Mouse (Mus musculus) kidney, embryonic 16.5 days (tissue): ENCODE data around the gene Zfp385b. TPM values are rescaled to one million over a fixed set of nuclear protein-coding genes. Genes with fewer than 3 reads are reported as not detected.

Experiments used
- ATAC-seq: fragments of 200-750 bp; cut with Nextera tagmentation; 2 replicates; pipeline ENCODE4 v1.8.0; 2017; ENCODE audit warnings: moderate TSS enrichment; ENCODE audit not compliant: low FRiP score, low TSS enrichment
- H3K27ac ChIP-seq: fragments of 300-500 bp; sonication (generic); 2 replicates; pipeline ENCODE4 v1.5.1; 2014; ENCODE audit warnings: low read length
- H3K27me3 ChIP-seq: fragments of 300-500 bp; sonication (generic); 2 replicates; pipeline ENCODE4 v1.6.1; 2014; ENCODE audit warnings: low read length, control low read depth, mixed read lengths; ENCODE audit not compliant: insufficient read depth
- H3K36me3 ChIP-seq: fragments of 300-500 bp; sonication (generic); 2 replicates; pipeline ENCODE4 v1.6.1; 2014; ENCODE audit warnings: low read length, control low read depth, mixed read lengths; ENCODE audit not compliant: insufficient read depth
- H3K4me1 ChIP-seq: fragments of 300-500 bp; sonication (generic); 2 replicates; pipeline ENCODE4 v1.6.1; 2014; ENCODE audit warnings: low read length, control low read depth, mixed read lengths; ENCODE audit not compliant: insufficient read depth
- H3K4me2 ChIP-seq: fragments of 300-500 bp; sonication (generic); replicated peaks from 2 replicates; pipeline ENCODE4 v1.6.1; 2014; ENCODE audit warnings: low read depth, low read length
- H3K4me3 ChIP-seq: fragments of 300-500 bp; sonication (generic); 2 replicates; pipeline ENCODE4 v1.5.1; 2014; ENCODE audit warnings: mild to moderate bottlenecking, low read length
- H3K9ac ChIP-seq: fragments of 300-500 bp; sonication (generic); replicated peaks from 2 replicates; pipeline ENCODE4 v1.6.1; 2014; ENCODE audit warnings: low read length
- H3K9me3 ChIP-seq: fragments of 300-500 bp; sonication (generic); 2 replicates; pipeline ENCODE4 v1.6.1; 2016; ENCODE audit warnings: low read length, control low read depth
- WGBS: fragments of 180-500 bp; shearing (Covaris S2); extraction: QIAGEN DNeasy Blood & Tissue Kit; methylation state at CpG from one replicate; pipeline ENCODE4 v1.1.7; 2014; 5-methylcytosine and 5-hydroxymethylcytosine counted together
- polyA plus RNA-seq: library from polyadenylated mRNA; unstranded; fragments of >200 nt; fragmentation: Nextera tagmentation; extraction: Ambion mirVana; gene quantifications from 2 replicates; pipeline ENCODE4 v1.2.1, GENCODE M21; 2015

Gene Zfp385b
- polyA plus RNA-seq, 1 experiment from 2014 or later, result 6.8 TPM

GRCm38 (mm10) chr2:77716367-77716766 is 103.1 kb downstream of the Zfp385b start:
- Histone ChIP-seq H3K4me3 (no peak overlapping the region), H3K27me3 (no peaks in the 10 kb centered on the region), H3K9me3 (no peaks in the 10 kb centered on the region), H3K36me3 (no peaks in the 10 kb centered on the region), H3K9ac (no peak overlapping the region), H3K27ac (no peak overlapping the region), H3K4me2 (no peak overlapping the region), H3K4me1 (no peaks in the 10 kb centered on the region)
- no peak for ATAC-seq
- 81% methylated on average over 3 of the region's 3 CpGs for WGBS

- H3K4me3 ChIP-seq, result no peak overlapping the region
- H3K4me1 ChIP-seq, result no peaks in the 10 kb centered on the region
- ATAC-seq, result no peak
- H3K4me2 ChIP-seq, result no peak overlapping the region
- 36% methylated on average over 5 of the region's 5 CpGs for WGBS
- no peak overlapping the region for H3K27ac ChIP-seq
- H3K36me3 ChIP-seq, result no peaks in the 10 kb centered on the region
- H3K27me3 ChIP-seq, result no peaks in the 10 kb centered on the region
- no peaks in the 10 kb centered on the region for H3K9me3 ChIP-seq
- no peak overlapping the region for H3K9ac ChIP-seq
These were observed 105.6 kb downstream of the Zfp385b start for GRCm38 (mm10) chr2:77713886-77714285.

- Histone ChIP-seq H3K9ac (no peak overlapping the region), H3K4me2 (no peak overlapping the region), H3K27me3 (no peaks in the 10 kb centered on the region), H3K4me1 (no peaks in the 10 kb centered on the region), H3K36me3 (no peaks in the 10 kb centered on the region), H3K9me3 (no peaks in the 10 kb centered on the region), H3K27ac (no peak overlapping the region), H3K4me3 (no peak overlapping the region)
- WGBS, result 65% methylated on average over 1 of the region's 1 CpGs
- ATAC-seq, result no peak
These were observed 107.7 kb downstream of the Zfp385b start for GRCm38 (mm10) chr2:77711751-77712150.

GRCm38 (mm10) chr2:77709206-77709794 is 110.1 kb downstream of the Zfp385b start:
- no peak overlapping the region for H3K27ac ChIP-seq
- 0 out of 2 replicates have a peak, but pooled peaks have one; percentile 67 for ATAC-seq
- H3K4me1 ChIP-seq, result no peaks in the 10 kb centered on the region
- no peaks in the 10 kb centered on the region for H3K36me3 ChIP-seq
- H3K27me3 ChIP-seq, result no peaks in the 10 kb centered on the region
- no peak overlapping the region for H3K4me3 ChIP-seq
- peak overlapping the region; percentile 39 for H3K4me2 ChIP-seq
- no peak overlapping the region for H3K9ac ChIP-seq
- 27% methylated on average over 7 of the region's 7 CpGs for WGBS
- H3K9me3 ChIP-seq, result no peaks in the 10 kb centered on the region

GRCm38 (mm10) chr2:77707138-77707537 is 112.3 kb downstream of the Zfp385b start:
- H3K4me2 ChIP-seq, result no peak overlapping the region
- no peak for ATAC-seq
- H3K4me3 ChIP-seq, result no peak overlapping the region
- no peak overlapping the region for H3K9ac ChIP-seq
- H3K27ac ChIP-seq, result no peak overlapping the region
- no peaks in the 10 kb centered on the region for H3K36me3 ChIP-seq
- WGBS, result 65% methylated on average over 9 of the region's 9 CpGs
- no peaks in the 10 kb centered on the region for H3K27me3 ChIP-seq
- no peaks in the 10 kb centered on the region for H3K9me3 ChIP-seq
- H3K4me1 ChIP-seq, result no peaks in the 10 kb centered on the region

GRCm38 (mm10) chr2:77705476-77705875 is 114.0 kb downstream of the Zfp385b start:
- no peak for ATAC-seq
- no peak overlapping the region for H3K4me3 ChIP-seq
- 75% methylated on average over 2 of the region's 2 CpGs for WGBS
- no peaks in the 10 kb centered on the region for H3K36me3 ChIP-seq
- no peaks in the 10 kb centered on the region for H3K4me1 ChIP-seq
- no peak overlapping the region for H3K9ac ChIP-seq
- H3K27ac ChIP-seq, result no peak overlapping the region
- H3K9me3 ChIP-seq, result no peaks in the 10 kb centered on the region
- H3K4me2 ChIP-seq, result no peak overlapping the region
- H3K27me3 ChIP-seq, result no peaks in the 10 kb centered on the region

GRCm38 (mm10) chr2:77703080-77703479 is 116.4 kb downstream of the Zfp385b start:
- no peak for ATAC-seq
- Histone ChIP-seq H3K36me3 (no peaks in the 10 kb centered on the region), H3K9me3 (no peaks in the 10 kb centered on the region), H3K27ac (no peak overlapping the region), H3K4me3 (peak overlapping the region; percentile 27), H3K27me3 (no peaks in the 10 kb centered on the region), H3K9ac (no peak overlapping the region), H3K4me1 (no peaks in the 10 kb centered on the region), H3K4me2 (peak overlapping the region; percentile 43)
- 22% methylated on average over 19 of the region's 19 CpGs for WGBS

GRCm38 (mm10) chr2:77691174-77691573 is 128.3 kb downstream of the Zfp385b start:
- Histone ChIP-seq H3K4me2 (no peak overlapping the region), H3K27ac (no peak overlapping the region), H3K27me3 (no peaks in the 10 kb centered on the region), H3K4me1 (no peaks in the 10 kb centered on the region; the same call in 1 of the 2 replicates), H3K36me3 (no peaks in the 10 kb centered on the region), H3K9ac (no peak overlapping the region), H3K4me3 (no peak overlapping the region), H3K9me3 (no peaks in the 10 kb centered on the region)
- ATAC-seq, result peak; percentile 65; the same call in 1 of the 2 replicates
- 55% methylated on average over 8 of the region's 8 CpGs for WGBS

- no peaks in the 10 kb centered on the region for H3K27me3 ChIP-seq
- no peaks in the 10 kb centered on the region for H3K36me3 ChIP-seq
- H3K4me3 ChIP-seq, result no peak overlapping the region
- no peak overlapping the region for H3K9ac ChIP-seq
- no peaks in the 10 kb centered on the region; the same call in 1 of the 2 replicates for H3K4me1 ChIP-seq
- H3K4me2 ChIP-seq, result no peak overlapping the region
- WGBS, result 82% methylated on average over 8 of the region's 8 CpGs
- H3K27ac ChIP-seq, result no peak overlapping the region
- H3K9me3 ChIP-seq, result no peaks in the 10 kb centered on the region
- no peak for ATAC-seq
These were observed 129.1 kb downstream of the Zfp385b start for GRCm38 (mm10) chr2:77690316-77690715.

- Histone ChIP-seq H3K4me2 (no peak overlapping the region), H3K36me3 (no peaks in the 10 kb centered on the region), H3K27ac (no peak overlapping the region), H3K9me3 (no peaks in the 10 kb centered on the region), H3K9ac (no peak overlapping the region), H3K4me3 (no peak overlapping the region), H3K27me3 (no peaks in the 10 kb centered on the region), H3K4me1 (no peaks in the 10 kb centered on the region; the same call in 1 of the 2 replicates)
- ATAC-seq, result no peak
- WGBS, result 54% methylated on average over 4 of the region's 4 CpGs
These were observed 130.8 kb downstream of the Zfp385b start for GRCm38 (mm10) chr2:77688651-77689050.
